Mouse (Mus musculus) right cerebral cortex, adult 18-20 months (tissue): ENCODE measurements around the gene Srrm1.
A peak's percentile ranks its signal among the peaks of the same experiment; 100 is the strongest.

Source experiments
- DNase-seq: peaks from one replicate; pipeline ENCODE4 v3.0.0; 2022; ENCODE audit warnings: mixed read lengths

Srrm1 gene

GRCm38 (mm10) chr4:135353794-135354450 is 801 bp upstream of the Srrm1 start:
- no peak for DNase-seq

- no peak for DNase-seq
Measured at GRCm38 (mm10) chr4:135352326-135353065, 625 bp downstream of the Srrm1 start.

- DNase-seq = no peak
Measured at GRCm38 (mm10) chr4:135337376-135337942, 15.7 kb downstream of the Srrm1 start.

GRCm38 (mm10) chr4:135336023-135336357 is 17.1 kb downstream of the Srrm1 start:
- no peak for DNase-seq

DNA sequence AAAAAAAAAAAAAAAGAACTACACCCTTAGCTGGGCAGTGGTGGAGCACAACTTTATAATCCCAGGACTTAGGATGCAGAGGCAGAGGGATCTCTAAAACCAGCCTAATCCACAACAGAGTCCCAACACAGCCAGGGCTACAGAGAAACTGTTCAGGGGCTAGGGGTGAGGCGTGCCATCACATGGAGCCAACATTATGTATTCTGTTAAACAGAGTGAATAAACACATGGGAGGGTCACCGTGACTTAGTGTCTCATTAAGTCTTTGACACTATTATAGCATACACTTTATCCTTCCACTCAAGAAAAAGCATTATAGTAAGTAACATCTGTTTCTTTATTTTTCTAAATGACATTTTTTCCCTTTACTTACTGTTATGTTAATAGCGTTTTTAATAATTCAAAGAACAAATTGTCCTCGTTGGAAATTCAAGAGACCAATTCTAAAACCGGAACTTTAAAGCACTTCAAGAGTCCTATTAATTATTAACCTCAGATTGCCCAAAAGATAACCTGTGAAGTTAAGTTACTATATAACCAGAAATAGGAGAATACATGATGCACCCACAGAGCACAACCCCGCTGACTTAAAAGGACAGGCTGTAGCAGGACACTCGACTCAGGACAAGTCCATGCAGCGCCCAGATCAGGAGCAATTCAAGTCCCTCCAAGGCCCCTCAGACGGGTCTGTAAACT is 17.6 kb downstream of the Srrm1 start:
- DNase-seq = no peak

- no peak for DNase-seq
Measured at GRCm38 (mm10) chr4:135326469-135326868, 26.7 kb downstream of the Srrm1 start.

DNA sequence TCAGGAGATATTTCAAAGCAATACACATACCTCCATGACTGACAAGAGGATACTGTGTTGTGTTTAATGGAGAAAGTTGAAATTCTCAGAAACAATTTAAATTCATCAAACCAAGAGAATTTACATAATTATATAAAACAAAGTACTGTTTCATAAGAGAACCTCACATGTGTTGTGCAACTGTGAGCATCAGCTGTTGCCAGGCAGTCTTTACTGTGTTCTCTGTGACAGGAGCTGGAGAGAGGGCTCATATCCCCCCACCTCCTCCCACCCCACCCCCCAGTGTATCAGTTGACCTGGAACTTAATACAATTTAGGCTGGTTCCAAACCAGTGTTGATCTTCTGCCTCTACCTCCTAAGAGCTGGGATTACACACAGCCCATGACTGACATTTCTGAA is 27.1 kb downstream of the Srrm1 start:
- no peak for DNase-seq

- DNase-seq = no peak
Measured at GRCm38 (mm10) chr4:135323021-135323420, 30.1 kb downstream of the Srrm1 start.

- DNase-seq = peak; percentile 46
Measured at GRCm38 (mm10) chr4:135317966-135318365, 35.2 kb downstream of the Srrm1 start.

- DNase-seq = no peak
Measured at GRCm38 (mm10) chr4:135317539-135317938, 35.6 kb downstream of the Srrm1 start.

GRCm38 (mm10) chr4:135315287-135315686 is 37.8 kb downstream of the Srrm1 start:
- no peak for DNase-seq

- no peak for DNase-seq
Measured at GRCm38 (mm10) chr4:135314419-135314832, 38.7 kb downstream of the Srrm1 start.

DNA sequence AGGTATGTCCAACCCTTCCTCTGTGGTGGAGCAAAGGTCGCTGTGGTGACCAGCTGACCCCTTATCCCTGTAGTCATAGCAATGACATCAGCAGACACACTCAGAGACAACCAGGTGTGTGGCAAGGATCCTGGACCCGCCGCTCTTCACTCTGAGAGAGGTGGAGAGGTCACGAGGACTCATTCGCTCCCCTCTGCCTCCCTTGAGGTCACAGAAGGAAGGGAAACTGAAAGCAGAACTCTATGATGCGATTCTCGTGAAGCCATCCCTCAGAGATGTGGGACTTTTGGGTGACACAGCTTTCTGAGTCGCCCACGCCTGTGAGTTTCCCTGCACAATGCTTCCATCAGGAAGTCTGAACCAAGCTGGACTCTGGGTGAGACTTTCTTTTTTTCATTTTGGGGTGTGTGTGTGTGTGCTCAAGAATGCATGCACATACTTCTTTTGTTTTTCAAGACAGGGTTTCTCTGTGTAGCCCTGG is 39.3 kb downstream of the Srrm1 start:
- DNase-seq = peak; percentile 37

DNA sequence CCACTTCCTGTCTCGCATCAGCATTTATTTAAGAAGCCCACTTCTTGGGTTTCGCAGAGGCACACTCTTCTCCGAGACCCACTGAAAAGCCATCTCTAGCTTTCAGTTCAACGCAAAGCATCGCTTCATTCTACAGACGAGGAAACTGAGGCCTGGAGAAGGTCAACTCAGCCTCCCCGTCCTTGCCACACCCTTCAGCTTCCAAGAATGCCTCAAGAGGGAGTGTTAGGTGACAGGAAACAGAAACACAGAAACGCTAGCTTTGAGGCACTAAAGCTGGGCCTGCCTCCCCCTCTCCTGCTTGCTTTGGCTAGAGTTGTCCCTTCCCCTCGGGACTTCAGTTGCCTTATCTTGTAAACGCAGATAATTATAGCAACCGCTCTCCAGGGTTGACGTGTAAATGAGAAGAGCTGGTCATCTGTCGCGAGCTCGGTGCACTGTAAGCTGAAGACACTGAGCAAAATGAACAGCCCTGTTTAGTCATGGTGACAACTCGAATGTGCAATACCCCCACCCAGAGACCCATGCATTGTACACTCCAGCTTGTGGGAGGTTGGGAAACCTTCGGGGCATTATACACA is 39.9 kb downstream of the Srrm1 start:
- no peak for DNase-seq

GRCm38 (mm10) chr4:135312706-135313105 is 40.4 kb downstream of the Srrm1 start:
- DNase-seq = peak; percentile 36

- no peak for DNase-seq
Measured at GRCm38 (mm10) chr4:135310371-135310770, 42.8 kb downstream of the Srrm1 start.

GRCm38 (mm10) chr4:135309726-135310125 is 43.4 kb downstream of the Srrm1 start:
- DNase-seq = no peak

GRCm38 (mm10) chr4:135309112-135309659 is 43.9 kb downstream of the Srrm1 start:
- DNase-seq = no peak

DNA sequence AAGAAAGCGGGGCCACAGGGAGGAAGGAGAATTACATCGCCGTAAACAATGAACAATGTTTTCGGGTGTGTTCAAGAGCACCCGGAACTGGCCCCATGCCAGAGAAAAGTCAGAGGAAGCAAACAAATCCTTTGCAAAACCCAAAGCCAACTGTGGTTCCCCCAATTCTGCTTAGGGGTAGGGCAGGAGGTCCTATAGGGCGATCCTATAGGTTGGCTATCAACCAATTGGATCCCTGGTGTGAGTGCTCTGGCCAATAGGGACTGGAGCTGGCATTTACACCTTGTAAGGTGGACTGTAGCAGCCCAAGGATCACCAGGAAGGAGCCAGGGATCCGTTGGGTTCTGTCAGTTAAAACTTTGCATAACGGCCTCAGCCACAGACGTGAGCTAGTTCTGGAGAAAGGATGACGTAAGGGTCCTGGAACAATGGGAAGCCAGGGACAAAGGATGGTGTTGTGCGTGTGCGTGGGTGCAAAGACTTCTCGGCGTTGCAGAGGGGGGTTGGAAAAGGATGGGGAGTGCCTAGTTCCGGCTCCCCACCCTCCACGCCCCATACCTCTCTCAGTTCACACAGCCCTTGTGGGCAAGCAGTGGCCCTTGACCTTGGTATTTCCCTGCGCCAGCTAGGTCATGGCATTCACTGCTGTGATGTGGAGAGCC is 46.0 kb downstream of the Srrm1 start:
- peak; percentile 36 for DNase-seq

DNA sequence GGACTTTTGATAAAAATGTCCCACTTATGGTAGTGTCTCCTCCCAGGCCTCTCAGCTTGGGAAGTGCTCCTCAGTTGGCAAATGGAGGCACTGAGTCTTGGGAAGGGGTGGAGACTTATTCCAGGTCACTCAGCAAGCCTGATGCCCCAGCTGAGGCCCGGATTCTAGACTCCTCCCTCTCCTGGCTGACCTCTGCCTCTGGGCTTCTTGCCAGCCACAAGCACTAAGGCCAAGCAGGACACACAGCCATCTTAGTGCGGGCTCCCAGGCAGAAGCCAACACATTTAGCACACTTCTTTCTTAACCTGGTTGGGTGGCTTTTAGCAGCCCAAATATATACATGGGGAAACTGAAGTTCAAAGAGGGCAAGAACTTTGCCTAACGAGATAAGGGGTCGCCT is 46.6 kb downstream of the Srrm1 start:
- DNase-seq = peak; percentile 43

- DNase-seq = no peak
Measured at GRCm38 (mm10) chr4:135302261-135302660, 50.9 kb downstream of the Srrm1 start.

- DNase-seq = no peak
Measured at GRCm38 (mm10) chr4:135301166-135301565, 52.0 kb downstream of the Srrm1 start.
